9 mouse cellular contexts compared by ENCODE assay signal in genomic region chr7:142435524-142435923, GRCm38 (mm10). TPM values are rescaled to one million over a fixed set of nuclear protein-coding genes. Genes with fewer than 3 reads are reported as not detected.
A peak's percentile ranks its signal among the peaks of the same experiment; 100 is the strongest.
DNase-seq lines count a peak whose midpoint lies in the region; ATAC-seq and TF ChIP-seq lines count a peak whose summit lies in the region.
"Had no signal": no experiment of that assay in that cellular context is flagged by ENCODE, and none has a peak within 500 bp of the region (broad histone marks: within the 10 kb centered on the region; RNA-seq: fewer than 3 reads in every experiment).

No protein-coding gene starts in this region.

- in situ Hi-C loops in CH12.LX (cut with MboI; ENCODE audit: low pct_ligation_motif_present, low pct_unique_long_range_greater_than_20kb, low sequenced_read_pairs), result loop anchor here (5.0 kb wide), 2 partner anchors 98 to 147 kb away; no protein-coding TSS in a partner anchor

- TF ChIP-seq RAD21 in CH12.LX (IDR thresholded peaks at IDR 0.05; ENCODE audit: low read depth, low read length), result peak; percentile 71

- TF ChIP-seq EP300 in CH12.LX (IDR thresholded peaks at IDR 0.05; ENCODE audit: low read length), result no peak

- peaks cover 7% of the 10 kb centered on the region for H3K27me3 ChIP-seq in CH12.LX (replicated peaks)
- H3K27me3 ChIP-seq in heart, embryonic 10.5 days (ENCODE audit: insufficient read depth, poor library complexity, severe bottlenecking), result 0 out of 2 replicates have a peak, but pooled peaks cover 4% of the 10 kb centered on the region
- H3K27me3 ChIP-seq in liver, embryonic 15.5 days, result peaks cover 39% of the 10 kb centered on the region
- H3K27me3 ChIP-seq: limb, embryonic 12.5 days had no signal

- TF ChIP-seq CTCF in CH12.LX (conservative IDR thresholded peaks at IDR 0.05 in 1 of 2, IDR thresholded peaks at IDR 0.05 in 1 of 2; ENCODE audit: low read depth in 2 of 2, low read length in 2 of 2), result peak; percentile 91 to 92

- dilution Hi-C loops in CH12.LX (cut with MboI; ENCODE audit: extremely low pct_ligation_motif_present, extremely low pct_unique_long_range_greater_than_20kb, low sequenced_read_pairs), result no loop called here

- DNase-seq in CH12.LX (ENCODE audit: extremely low read depth) (peak; percentile 72), ZHBTc4 (ENCODE audit: low read depth, low spot score) (peak; percentile 77)
- DNase-seq in heart, embryonic 10.5 days (ENCODE audit: low spot score), result no peak
- peak; percentile 71 to 78 for DNase-seq in kidney, postnatal 4 days
- peak; percentile 70 for DNase-seq in right cerebral cortex, adult 18-20 months
- no peak for DNase-seq in urinary bladder, postnatal 4 days (ENCODE audit: low spot score in 2 of 2)

- no peak overlapping the region for H3K4me2 ChIP-seq in CH12.LX (ENCODE audit: insufficient read depth, low read depth, poor library complexity, severe bottlenecking)
- no peak overlapping the region for H3K4me2 ChIP-seq in liver, embryonic 15.5 days
- H3K4me2 ChIP-seq: limb, embryonic 12.5 days had no signal

- no peaks in the 10 kb centered on the region for H3K79me2 ChIP-seq in CH12.LX (replicated peaks; ENCODE audit: control insufficient read depth, extremely low read depth, insufficient read depth, poor library complexity, severe bottlenecking)

- TF ChIP-seq POLR2A in CH12.LX (IDR thresholded peaks at IDR 0.05; ENCODE audit: low read depth, low read length), result no peak

- H3K4me1 ChIP-seq in CH12.LX (ENCODE audit: control insufficient read depth in 1 of 2, insufficient read depth in 2 of 2), result peaks cover 0 to 5% of the 10 kb centered on the region in 2 experiments; a peak in 2 of 4 replicates
- H3K4me1 ChIP-seq in heart, embryonic 10.5 days, result peaks cover 65% of the 10 kb centered on the region
- H3K4me1 ChIP-seq in liver, embryonic 15.5 days (replicated peaks), result peaks cover 10% of the 10 kb centered on the region

- ATAC-seq in common myeloid progenitor, adult 5-6 weeks (replicated peaks; ENCODE audit: low read depth, poor library complexity, severe bottlenecking), result peak; percentile 77
- ATAC-seq in liver, embryonic 15.5 days (ENCODE audit: insufficient read depth), result peak; percentile 50

- H3K36me3 ChIP-seq in CH12.LX (replicated peaks in 1 of 2; ENCODE audit: control insufficient read depth in 1 of 2, insufficient read depth in 1 of 2, low read length in 1 of 2), result no peaks in the 10 kb centered on the region
- H3K36me3 ChIP-seq in heart, embryonic 10.5 days, result no peaks in the 10 kb centered on the region
- H3K36me3 ChIP-seq in liver, embryonic 15.5 days (replicated peaks), result no peaks in the 10 kb centered on the region
- H3K36me3 ChIP-seq: limb, embryonic 12.5 days had no signal

- no peak overlapping the region for H3K27ac ChIP-seq in CH12.LX (ENCODE audit: insufficient read depth, low read depth)
- H3K27ac ChIP-seq in heart, embryonic 10.5 days, result peak overlapping the region; percentile 89
- H3K27ac ChIP-seq in liver, embryonic 15.5 days (replicated peaks), result no peak overlapping the region

- no peaks in the 10 kb centered on the region for H3K9me3 ChIP-seq in CH12.LX (replicated peaks; ENCODE audit: low read length)
- H3K9me3 ChIP-seq in heart, embryonic 10.5 days, result no peaks in the 10 kb centered on the region
- no peaks in the 10 kb centered on the region for H3K9me3 ChIP-seq in liver, embryonic 15.5 days (replicated peaks)
- H3K9me3 ChIP-seq: limb, embryonic 12.5 days had no signal

- no peak overlapping the region for H3K9ac ChIP-seq in CH12.LX (ENCODE audit: insufficient read depth, low read depth)
- no peak overlapping the region for H3K9ac ChIP-seq in liver, embryonic 15.5 days
- H3K9ac ChIP-seq: limb, embryonic 12.5 days had no signal

- 23% methylated on average over 4 of the region's 4 CpGs for whole genome bisulfite sequencing in heart, embryonic 10.5 days
- 14% methylated on average over 4 of the region's 4 CpGs for WGBS in liver, embryonic 15.5 days (ENCODE audit: insufficient replicate concordance)

- no peak overlapping the region for H3K4me3 ChIP-seq in CH12.LX (replicated peaks in 1 of 3; ENCODE audit: low read depth in 2 of 3, low read length in 2 of 3, poor library complexity in 1 of 3)
- H3K4me3 ChIP-seq in heart, embryonic 10.5 days, result no peak overlapping the region
- H3K4me3 ChIP-seq in liver, embryonic 15.5 days (replicated peaks), result no peak overlapping the region
- H3K4me3 ChIP-seq: limb, embryonic 12.5 days had no signal

TF ChIP-seq in CH12.LX, 34 proteins besides CTCF, POLR2A, EP300 and RAD21:
- TF ChIP-seq ZC3H11A (IDR thresholded peaks at IDR 0.05; ENCODE audit: low read depth, low read length), result peak; percentile 52; the same call in 1 of the 2 replicates
- no peak for TF ChIP-seq ZNF384 (IDR thresholded peaks at IDR 0.05; ENCODE audit: low read depth, low read length)
- 0 out of 2 replicates have a peak, but pooled peaks have one; percentile 18 for TF ChIP-seq NELFE (IDR thresholded peaks at IDR 0.05; ENCODE audit: low read depth, low read length)
- TF ChIP-seq SMC3 (IDR thresholded peaks at IDR 0.05; ENCODE audit: low read depth, low read length), result peak; percentile 96

RNA-seq across cellular contexts. Expression of gene Syt8, which starts 0.9 kb away (rescaled TPM):
- total RNA-seq in CH12.LX (2012; rRNA removed) (not detected in 2 replicates), CH12.LX (2014; rRNA removed) (not detected in 2 replicates)
- polyA plus RNA-seq in CH12.LX (2012; ENCODE audit: insufficient read length, low read depth), result not detected in 2 replicates
- total RNA-seq in common myeloid progenitor, adult 5-6 weeks (2017), result not detected in 2 replicates
- polyA plus RNA-seq in heart, embryonic 10.5 days (2016; fragmentation: Nextera tagmentation; extraction: Ambion mirVana), result 0.38 and 1.3 TPM in 2 replicates
- polyA plus RNA-seq in liver, embryonic 15.5 days (2015; fragmentation: Nextera tagmentation; extraction: Ambion mirVana), result 0.13 TPM in 1 of 2 replicates, not detected in the other

RNA-seq across cellular contexts. Expression of gene Tnni2, which starts 6.1 kb away (rescaled TPM):
- total RNA-seq in CH12.LX (2012; rRNA removed) (35.0 and 50.1 TPM in 2 replicates), CH12.LX (2014; rRNA removed) (74.0 and 77.4 TPM in 2 replicates)
- 88.1 and 154 TPM in 2 replicates for polyA plus RNA-seq in CH12.LX (2012; ENCODE audit: insufficient read length, low read depth)
- 1.8 and 3.7 TPM in 2 replicates for total RNA-seq in common myeloid progenitor, adult 5-6 weeks (2017)
- polyA plus RNA-seq in heart, embryonic 10.5 days (2016; fragmentation: Nextera tagmentation; extraction: Ambion mirVana), result 51.9 and 56.4 TPM in 2 replicates
- polyA plus RNA-seq in liver, embryonic 15.5 days (2015; fragmentation: Nextera tagmentation; extraction: Ambion mirVana), result 17.6 and 29.3 TPM in 2 replicates

RNA-seq across cellular contexts. Expression of gene Lsp1, which starts 25.1 kb away (rescaled TPM):
- total RNA-seq in CH12.LX (2012; rRNA removed) (314 and 364 TPM in 2 replicates), CH12.LX (2014; rRNA removed) (367 and 377 TPM in 2 replicates)
- 715 and 732 TPM in 2 replicates for polyA plus RNA-seq in CH12.LX (2012; ENCODE audit: insufficient read length, low read depth)
- total RNA-seq in common myeloid progenitor, adult 5-6 weeks (2017), result 96.5 and 108 TPM in 2 replicates
- 32.0 and 36.9 TPM in 2 replicates for polyA plus RNA-seq in heart, embryonic 10.5 days (2016; fragmentation: Nextera tagmentation; extraction: Ambion mirVana)
- polyA plus RNA-seq in liver, embryonic 15.5 days (2015; fragmentation: Nextera tagmentation; extraction: Ambion mirVana), result 24.5 and 27.8 TPM in 2 replicates

RNA-seq across cellular contexts. Expression of gene Ctsd, which starts 47.7 kb away (rescaled TPM):
- total RNA-seq in CH12.LX (2012; rRNA removed) (100 and 107 TPM in 2 replicates), CH12.LX (2014; rRNA removed) (54.2 and 61.2 TPM in 2 replicates)
- polyA plus RNA-seq in CH12.LX (2012; ENCODE audit: insufficient read length, low read depth), result 97.6 and 104 TPM in 2 replicates
- 114 and 134 TPM in 2 replicates for total RNA-seq in common myeloid progenitor, adult 5-6 weeks (2017)
- 293 and 402 TPM in 2 replicates for polyA plus RNA-seq in heart, embryonic 10.5 days (2016; fragmentation: Nextera tagmentation; extraction: Ambion mirVana)
- 377 and 446 TPM in 2 replicates for polyA plus RNA-seq in liver, embryonic 15.5 days (2015; fragmentation: Nextera tagmentation; extraction: Ambion mirVana)

RNA-seq across cellular contexts. Expression of gene Gm49369, which starts 53.1 kb away (rescaled TPM):
- total RNA-seq in CH12.LX (2012; rRNA removed) (8.4 TPM in 1 of 2 replicates, not detected in the other), CH12.LX (2014; rRNA removed) (not detected in 2 replicates)
- polyA plus RNA-seq in CH12.LX (2012; ENCODE audit: insufficient read length, low read depth), result 5.2 and 38.7 TPM in 2 replicates
- total RNA-seq in common myeloid progenitor, adult 5-6 weeks (2017), result 12.4 and 58.4 TPM in 2 replicates
- 0.55 and 0.92 TPM in 2 replicates for polyA plus RNA-seq in heart, embryonic 10.5 days (2016; fragmentation: Nextera tagmentation; extraction: Ambion mirVana)
- polyA plus RNA-seq in liver, embryonic 15.5 days (2015; fragmentation: Nextera tagmentation; extraction: Ambion mirVana), result 0.54 and 0.78 TPM in 2 replicates

Comparison
In these comparisons a context has a peak if more than half of its experiments do, and no peak if none do; other contexts are left out.
1. DNase-seq: peak in CH12.LX (single experiment), ZHBTc4 (single experiment), kidney, postnatal 4 days (2 of 2) and right cerebral cortex, adult 18-20 months (single experiment); none in heart, embryonic 10.5 days (single experiment) and urinary bladder, postnatal 4 days (0 of 2).
2. RNA of gene Lsp1, which starts 25.1 kb away (polyA plus RNA-seq): 715 to 732 TPM in CH12.LX; 32.0 to 36.9 TPM in heart, embryonic 10.5 days and 24.5 to 27.8 TPM in liver, embryonic 15.5 days; every median in the first group is over 10 times any median in the second.